Mouse (Mus musculus) effector memory CD4-positive, alpha-beta T cell, adult 7 months (primary cell): Measurements from ENCODE around the gene Trim3. TPM values are rescaled to one million over a fixed set of nuclear protein-coding genes. Genes with fewer than 3 reads are reported as not detected.

Experiments
- polyA plus RNA-seq: library from polyadenylated mRNA; unstranded; fragments of 100-300 nt; shearing (Covaris generic); gene quantifications from one replicate; pipeline ENCODE4 v1.2.1, GENCODE M21; 2017

Gene Trim3
- 4.5 TPM for polyA plus RNA-seq

GRCm38 (mm10) chr7:105633127-105633800 lies at the start of gene Trim3:
Trim3 (minus strand) TSS chr7:105633571.

DNA sequence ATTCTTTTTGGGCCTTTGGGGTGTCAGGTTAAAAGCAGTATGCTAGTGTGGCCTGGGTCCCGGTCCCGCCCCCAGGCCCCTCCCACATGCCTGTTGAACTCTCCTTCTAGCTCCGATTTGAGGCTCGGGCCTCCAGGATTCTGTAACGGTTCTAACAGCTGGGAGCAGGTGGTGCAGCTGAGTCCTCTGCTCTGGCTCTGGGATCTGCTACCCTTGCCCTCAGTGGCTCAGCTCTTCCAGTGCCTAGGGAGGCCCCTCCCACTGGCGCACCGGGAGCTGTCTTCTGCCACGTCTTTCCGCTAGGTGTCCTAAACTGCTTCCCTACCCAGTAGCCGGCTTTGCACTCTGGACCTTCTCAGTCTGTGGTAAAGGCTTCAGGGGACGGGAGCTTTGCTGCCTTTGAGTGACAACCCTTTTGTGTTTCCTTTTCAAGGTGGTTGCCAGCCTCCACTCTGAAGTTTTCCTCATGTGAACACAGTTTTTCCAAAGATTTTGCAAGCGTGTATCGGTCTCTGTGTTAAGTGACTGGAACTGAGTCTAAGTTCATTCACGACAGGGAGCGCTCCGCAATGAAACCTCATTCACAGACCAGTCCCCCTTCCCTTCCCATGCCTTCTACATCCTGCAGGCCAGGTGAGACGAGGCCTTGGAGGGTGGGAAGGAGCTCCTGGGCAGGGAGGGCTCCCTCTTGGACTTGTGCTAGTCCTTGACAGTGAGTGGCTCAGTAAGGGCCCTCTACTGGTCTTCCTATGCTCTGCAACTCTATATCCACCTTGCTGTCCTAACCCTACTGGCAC lies 17.5 kb upstream of the Trim3 start, which contains the start of gene Dnhd1:
TSS of gene Dnhd1 (plus strand) at position 189 of the 797 bp plus-strand sequence.

DNA sequence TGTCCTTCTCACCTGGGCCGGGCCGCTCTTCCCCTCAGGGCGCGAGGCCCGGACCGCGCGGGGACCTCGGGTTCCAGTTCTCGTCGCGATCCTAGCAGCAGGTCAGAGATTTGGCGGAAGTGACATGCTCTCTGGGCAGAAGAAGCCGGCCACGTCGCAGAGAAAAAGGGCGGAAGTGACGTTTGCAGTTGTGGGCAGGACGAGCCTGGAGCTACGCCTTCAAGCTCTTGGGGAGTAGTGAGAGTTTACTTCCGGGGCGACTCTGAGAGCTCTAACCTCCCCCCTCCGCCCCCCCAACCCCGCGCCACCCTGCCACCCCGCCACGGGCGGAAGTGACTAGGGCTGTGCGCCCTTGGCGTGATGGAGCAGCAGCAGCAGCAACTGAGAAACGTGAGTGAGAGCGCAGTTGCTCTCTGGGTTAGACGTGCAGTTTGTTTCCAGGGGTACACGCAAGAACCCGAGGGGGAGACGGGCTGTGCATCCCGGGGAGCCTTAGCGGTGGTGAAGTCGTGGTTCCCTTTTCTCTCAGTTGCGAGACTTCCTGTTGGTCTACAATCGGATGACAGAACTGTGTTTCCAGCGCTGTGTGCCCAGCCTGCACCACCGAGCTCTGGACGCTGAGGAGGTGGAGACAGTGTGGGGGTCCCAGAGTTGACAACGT lies 7.0 kb upstream of the Trim3 start, which contains the start of the genes Arfip2 and Gm45799:
TSS of gene Arfip2 (minus strand) at position 184 of the 661 bp plus-strand sequence.
TSS of gene Gm45799 (plus strand) at position 320 of the 661 bp plus-strand sequence.

GRCm38 (mm10) chr7:105639756-105640155 lies 6.4 kb upstream of the Trim3 start, which contains the start of gene Timm10b:
Timm10b (plus strand) TSS chr7:105640056.

DNA sequence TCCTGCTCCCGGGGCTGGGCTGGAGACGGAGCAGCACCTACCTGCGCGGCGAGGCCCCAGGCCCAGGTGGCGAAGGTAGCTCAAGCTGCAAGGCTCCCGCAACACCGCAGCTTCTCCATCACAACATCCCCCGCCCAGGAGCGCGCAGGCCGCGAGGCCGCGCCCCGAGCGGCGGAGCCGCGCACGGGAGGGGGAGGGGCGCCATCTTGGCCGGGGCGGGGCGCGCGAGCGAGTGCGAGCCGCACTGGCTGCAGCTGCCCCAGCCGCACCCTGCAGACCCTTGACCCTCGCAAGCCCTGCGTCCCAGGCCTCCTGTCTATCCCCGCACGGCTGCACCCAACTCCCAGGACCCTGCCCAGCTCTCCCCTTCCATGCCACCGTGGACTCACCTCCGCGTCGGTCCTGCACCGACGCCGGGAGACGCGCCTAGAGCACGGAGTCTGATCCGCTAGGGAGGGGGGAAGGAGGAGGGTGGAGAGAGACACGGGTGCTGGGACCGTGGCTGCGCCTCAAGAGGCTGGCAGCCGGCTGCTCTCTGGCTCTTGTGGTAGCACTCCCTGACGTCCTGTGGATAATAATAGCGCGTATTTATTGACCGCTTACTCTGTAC lies 52.2 kb downstream of the Trim3 start, which contains the start of gene Apbb1:
TSS of gene Apbb1 (minus strand) at position 560 of the 610 bp plus-strand sequence.

Other genes starting within 250 kb of the Trim3 start
- 57.6 TPM for gene Fam160a2, start 233.5 kb downstream of the Trim3 start, polyA plus RNA-seq
- not detected for gene Cnga4, start 229.0 kb downstream of the Trim3 start, polyA plus RNA-seq
- not detected for gene Cckbr, start 207.8 kb downstream of the Trim3 start, polyA plus RNA-seq
- gene Cavin3, start 151.3 kb downstream of the Trim3 start, polyA plus RNA-seq, result not detected
- 18.3 TPM for gene Smpd1, start 79.2 kb downstream of the Trim3 start, polyA plus RNA-seq
- gene Apbb1, start 51.9 kb downstream of the Trim3 start, polyA plus RNA-seq, result 8.5 TPM
- gene Hpx, start 33.4 kb downstream of the Trim3 start, polyA plus RNA-seq, result not detected
- 97.1 TPM for gene Timm10b, start 6.5 kb upstream of the Trim3 start, polyA plus RNA-seq
- 14.5 TPM for gene Arfip2, start 6.8 kb upstream of the Trim3 start, polyA plus RNA-seq
- 10.6 TPM for gene Gm45799, start 7.0 kb upstream of the Trim3 start, polyA plus RNA-seq
- 3.6 TPM for gene Dnhd1, start 17.3 kb upstream of the Trim3 start, polyA plus RNA-seq
- gene Ilk, start 103.0 kb upstream of the Trim3 start, polyA plus RNA-seq, result 139 TPM
- 15.7 TPM for gene Rrp8, start 103.8 kb upstream of the Trim3 start, polyA plus RNA-seq
- 283 TPM for gene Taf10, start 110.8 kb upstream of the Trim3 start, polyA plus RNA-seq
- gene Tpp1, start 118.7 kb upstream of the Trim3 start, polyA plus RNA-seq, result 65.4 TPM
- gene Dchs1, start 154.1 kb upstream of the Trim3 start, polyA plus RNA-seq, result not detected
- gene Mrpl17, start 177.5 kb upstream of the Trim3 start, polyA plus RNA-seq, result 83.1 TPM